Mouse (Mus musculus) liver, embryonic 13.5 days (tissue): ENCODE data around the gene Gtf2i. TPM values are rescaled to one million over a fixed set of nuclear protein-coding genes. Genes with fewer than 3 reads are reported as not detected.

Source experiments
- ATAC-seq: fragments of 200-750 bp; cut with Nextera tagmentation; 2 replicates; pipeline ENCODE4 v1.8.0; 2017; ENCODE audit warnings: low read depth, mild to moderate bottlenecking, moderate number of reproducible peaks, moderate library complexity
- DNase-seq: peaks from one replicate; pipeline ENCODE4 v3.0.0; 2022
- H3K27ac ChIP-seq: fragments of 300-500 bp; sonication (generic); 2 replicates; pipeline ENCODE4 v1.5.1; 2015; ENCODE audit warnings: moderate library complexity, mild to moderate bottlenecking, inconsistent platforms
- H3K27me3 ChIP-seq: fragments of 300-500 bp; sonication (generic); 2 replicates; pipeline ENCODE4 v1.6.1; 2015; ENCODE audit warnings: mild to moderate bottlenecking, inconsistent platforms
- H3K36me3 ChIP-seq: fragments of 300-500 bp; sonication (generic); 2 replicates; pipeline ENCODE4 v1.6.1; 2015; ENCODE audit warnings: mild to moderate bottlenecking, inconsistent platforms
- H3K4me1 ChIP-seq: fragments of 300-500 bp; sonication (generic); replicated peaks from 2 replicates; pipeline ENCODE4 v1.6.1; 2015; ENCODE audit warnings: inconsistent platforms
- H3K4me2 ChIP-seq: fragments of 300-500 bp; sonication (generic); 2 replicates; pipeline ENCODE4 v1.6.1; 2015; ENCODE audit warnings: inconsistent platforms, mild to moderate bottlenecking, moderate library complexity
- H3K4me3 ChIP-seq: fragments of 300-500 bp; sonication (generic); replicated peaks from 2 replicates; pipeline ENCODE4 v1.5.1; 2015; ENCODE audit warnings: mild to moderate bottlenecking, inconsistent platforms
- H3K9ac ChIP-seq: fragments of 300-500 bp; sonication (generic); 2 replicates; pipeline ENCODE4 v1.6.1; 2015; ENCODE audit warnings: mild to moderate bottlenecking, inconsistent platforms
- H3K9me3 ChIP-seq: fragments of 300-500 bp; sonication (generic); replicated peaks from 2 replicates; pipeline ENCODE4 v1.6.1; 2016; ENCODE audit warnings: inconsistent platforms
- WGBS: fragments of 180-500 bp; shearing (Covaris S2); methylation state at CpG from one replicate; pipeline ENCODE4 v1.1.7; 2015; ENCODE audit not compliant: insufficient replicate concordance; 5-methylcytosine and 5-hydroxymethylcytosine counted together
- polyA plus RNA-seq: library from polyadenylated mRNA; unstranded; fragments of >200 nt; fragmentation: Nextera tagmentation; extraction: Ambion mirVana; gene quantifications from 2 replicates; pipeline ENCODE4 v1.2.1, GENCODE M21; 2015

Gtf2i gene
- polyA plus RNA-seq, 1 experiment from 2014 or later, result 39.1 TPM

GRCm38 (mm10) chr5:134257349-134258031, 57.1 kb downstream of the Gtf2i start:
- WGBS, result 72% methylated on average over 13 of the region's 13 CpGs
- no peak overlapping the region for H3K9ac ChIP-seq
- 0 out of 2 replicates have a peak, but pooled peaks cover 4% of the 10 kb centered on the region for H3K4me1 ChIP-seq
- H3K4me2 ChIP-seq, result no peak overlapping the region
- DNase-seq (no peak), ATAC-seq (no peak)
- no peaks in the 10 kb centered on the region for H3K9me3 ChIP-seq
- H3K4me3 ChIP-seq, result no peak overlapping the region
- H3K36me3 ChIP-seq, result peaks cover 91% of the 10 kb centered on the region
- H3K27me3 ChIP-seq, result no peaks in the 10 kb centered on the region
- H3K27ac ChIP-seq, result no peak overlapping the region

- ATAC-seq, result no peak
- Histone ChIP-seq H3K4me1 (0 out of 2 replicates have a peak, but pooled peaks cover 4% of the 10 kb centered on the region), H3K36me3 (peaks cover 91% of the 10 kb centered on the region), H3K27me3 (no peaks in the 10 kb centered on the region), H3K27ac (no peak overlapping the region), H3K4me3 (no peak overlapping the region), H3K9me3 (no peaks in the 10 kb centered on the region), H3K9ac (no peak overlapping the region), H3K4me2 (no peak overlapping the region)
- WGBS, result 88% methylated on average over 10 of the region's 10 CpGs
- DNase-seq, result no peak
These were observed 59.3 kb downstream of the Gtf2i start for GRCm38 (mm10) chr5:134255294-134255693.

- ATAC-seq (no peak), DNase-seq (no peak)
- Histone ChIP-seq H3K27ac (no peak overlapping the region), H3K9me3 (no peaks in the 10 kb centered on the region), H3K27me3 (no peaks in the 10 kb centered on the region), H3K4me1 (0 out of 2 replicates have a peak, but pooled peaks cover 4% of the 10 kb centered on the region), H3K4me3 (no peak overlapping the region), H3K4me2 (no peak overlapping the region), H3K9ac (no peak overlapping the region), H3K36me3 (peaks cover 90% of the 10 kb centered on the region)
- WGBS, result 63% methylated on average over 3 of the region's 3 CpGs
These were observed 60.8 kb downstream of the Gtf2i start for GRCm38 (mm10) chr5:134253806-134254205.

GRCm38 (mm10) chr5:134251083-134251482, 63.5 kb downstream of the Gtf2i start:
- H3K36me3 ChIP-seq, result peaks cover 96% of the 10 kb centered on the region
- DNase-seq, result no peak
- H3K9ac ChIP-seq, result no peak overlapping the region
- ATAC-seq, result no peak
- no peak overlapping the region for H3K27ac ChIP-seq
- H3K4me3 ChIP-seq, result no peak overlapping the region
- H3K27me3 ChIP-seq, result no peaks in the 10 kb centered on the region
- no peak overlapping the region for H3K4me2 ChIP-seq
- 85% methylated on average over 4 of the region's 4 CpGs for WGBS
- no peaks in the 10 kb centered on the region for H3K9me3 ChIP-seq
- no peaks in the 10 kb centered on the region for H3K4me1 ChIP-seq

- no peak for DNase-seq
- Histone ChIP-seq H3K9me3 (no peaks in the 10 kb centered on the region), H3K36me3 (peaks cover 96% of the 10 kb centered on the region), H3K4me2 (no peak overlapping the region), H3K27me3 (no peaks in the 10 kb centered on the region), H3K9ac (no peak overlapping the region), H3K4me1 (no peaks in the 10 kb centered on the region), H3K27ac (no peak overlapping the region), H3K4me3 (no peak overlapping the region)
- no peak for ATAC-seq
- 79% methylated on average over 3 of the region's 3 CpGs for WGBS
These were observed 64.0 kb downstream of the Gtf2i start for GRCm38 (mm10) chr5:134250601-134251000.

GRCm38 (mm10) chr5:134249245-134249649, 65.3 kb downstream of the Gtf2i start:
- H3K27me3 ChIP-seq, result no peaks in the 10 kb centered on the region
- DNase-seq (no peak), ATAC-seq (no peak)
- no peak overlapping the region for H3K9ac ChIP-seq
- no peak overlapping the region for H3K4me2 ChIP-seq
- H3K27ac ChIP-seq, result no peak overlapping the region
- no peak overlapping the region for H3K4me3 ChIP-seq
- 86% methylated on average over 8 of the region's 8 CpGs for WGBS
- H3K36me3 ChIP-seq, result peaks cover 96% of the 10 kb centered on the region
- no peaks in the 10 kb centered on the region for H3K4me1 ChIP-seq
- H3K9me3 ChIP-seq, result no peaks in the 10 kb centered on the region

GRCm38 (mm10) chr5:134248608-134249244, 65.8 kb downstream of the Gtf2i start:
- no peak overlapping the region for H3K4me3 ChIP-seq
- H3K27me3 ChIP-seq, result no peaks in the 10 kb centered on the region
- H3K36me3 ChIP-seq, result peaks cover 97% of the 10 kb centered on the region
- no peak overlapping the region for H3K9ac ChIP-seq
- no peaks in the 10 kb centered on the region for H3K4me1 ChIP-seq
- no peaks in the 10 kb centered on the region for H3K9me3 ChIP-seq
- DNase-seq, result no peak
- ATAC-seq, result no peak
- no peak overlapping the region for H3K27ac ChIP-seq
- H3K4me2 ChIP-seq, result no peak overlapping the region
- 83% methylated on average over 14 of the region's 14 CpGs for WGBS

- Histone ChIP-seq H3K27ac (no peak overlapping the region), H3K4me2 (no peak overlapping the region), H3K9ac (no peak overlapping the region), H3K9me3 (no peaks in the 10 kb centered on the region), H3K4me3 (no peak overlapping the region), H3K27me3 (no peaks in the 10 kb centered on the region), H3K36me3 (peaks cover 97% of the 10 kb centered on the region), H3K4me1 (no peaks in the 10 kb centered on the region)
- no peak for DNase-seq
- ATAC-seq, result no peak
- 79% methylated on average over 5 of the region's 5 CpGs for WGBS
These were observed 68.4 kb downstream of the Gtf2i start for GRCm38 (mm10) chr5:134246146-134246545.

- Histone ChIP-seq H3K9ac (no peak overlapping the region), H3K9me3 (no peaks in the 10 kb centered on the region), H3K36me3 (peaks cover 100% of the 10 kb centered on the region), H3K4me2 (no peak overlapping the region), H3K4me3 (no peak overlapping the region), H3K27me3 (no peaks in the 10 kb centered on the region), H3K4me1 (no peaks in the 10 kb centered on the region), H3K27ac (no peak overlapping the region)
- DNase-seq (no peak), ATAC-seq (no peak)
- WGBS, result 88% methylated on average over 5 of the region's 5 CpGs
These were observed 69.7 kb downstream of the Gtf2i start for GRCm38 (mm10) chr5:134244890-134245289.

GRCm38 (mm10) chr5:134243661-134244436, 70.7 kb downstream of the Gtf2i start:
- ATAC-seq, result 0 out of 2 replicates have a peak, but pooled peaks have one; percentile 13
- Histone ChIP-seq H3K9ac (no peak overlapping the region), H3K36me3 (peaks cover 100% of the 10 kb centered on the region), H3K4me3 (no peak overlapping the region), H3K9me3 (no peaks in the 10 kb centered on the region), H3K27me3 (no peaks in the 10 kb centered on the region), H3K4me1 (no peaks in the 10 kb centered on the region), H3K4me2 (no peak overlapping the region), H3K27ac (no peak overlapping the region)
- DNase-seq, result no peak
- 84% methylated on average over 26 of the region's 26 CpGs for WGBS

GRCm38 (mm10) chr5:134241831-134242230, 72.7 kb downstream of the Gtf2i start:
- no peak for DNase-seq
- H3K9ac ChIP-seq, result no peak overlapping the region
- ATAC-seq, result no peak
- 75% methylated on average over 5 of the region's 5 CpGs for WGBS
- H3K4me2 ChIP-seq, result no peak overlapping the region
- no peaks in the 10 kb centered on the region for H3K27me3 ChIP-seq
- H3K27ac ChIP-seq, result no peak overlapping the region
- H3K4me1 ChIP-seq, result peaks cover 15% of the 10 kb centered on the region
- H3K36me3 ChIP-seq, result peaks cover 100% of the 10 kb centered on the region
- H3K9me3 ChIP-seq, result no peaks in the 10 kb centered on the region
- no peak overlapping the region for H3K4me3 ChIP-seq
